Comparison of ENCODE assay signal across 31 mouse cellular contexts in genomic region chr5:121053886-121054285, GRCm38 (mm10). TPM values are rescaled to one million over a fixed set of nuclear protein-coding genes. Genes with fewer than 3 reads are reported as not detected.
"Had no signal": no experiment of that assay in that cellular context is flagged by ENCODE, and none has a peak within 500 bp of the region (broad histone marks: within the 10 kb centered on the region; RNA-seq: fewer than 3 reads in every experiment).

No protein-coding gene starts in this region.

- H3K4me1 ChIP-seq: heart, embryonic 10.5 days; heart, embryonic 12.5 days; hindbrain, embryonic 10.5 days; hindbrain, embryonic 12.5 days; intestine, embryonic 15.5 days; limb, embryonic 10.5 days; limb, embryonic 12.5 days; liver, embryonic 13.5 days; liver, embryonic 15.5 days had no signal

- H3K9ac ChIP-seq: heart, embryonic 12.5 days; hindbrain, embryonic 12.5 days; hindbrain, embryonic 14.5 days; intestine, embryonic 15.5 days; limb, embryonic 12.5 days; liver, embryonic 13.5 days; liver, embryonic 15.5 days had no signal

- DNase-seq: gastrocnemius, adult 2 months; gastrocnemius, postnatal 10 days; gastrocnemius, postnatal 25 days; heart, adult 18-20 months; heart, postnatal 10 days; heart, postnatal 4 days; kidney, adult 18-20 months; kidney, adult 8-10 months; kidney, postnatal 10 days; kidney, postnatal 25 days; kidney, postnatal 4 days; liver; liver, embryonic 13.5 days had no signal

- H3K36me3 ChIP-seq: heart, embryonic 10.5 days; heart, embryonic 12.5 days; hindbrain, embryonic 10.5 days; hindbrain, embryonic 12.5 days; intestine, embryonic 15.5 days; limb, embryonic 10.5 days; limb, embryonic 12.5 days; liver, embryonic 13.5 days; liver, embryonic 15.5 days had no signal

- H3K27me3 ChIP-seq: heart, embryonic 12.5 days; hindbrain, embryonic 12.5 days; intestine, embryonic 15.5 days; limb, embryonic 12.5 days; liver, embryonic 13.5 days; liver, embryonic 15.5 days had no signal

- H3K4me2 ChIP-seq: heart, embryonic 12.5 days; hindbrain, embryonic 12.5 days; hindbrain, embryonic 14.5 days; intestine, embryonic 15.5 days; limb, embryonic 12.5 days; liver, embryonic 11.5 days; liver, embryonic 13.5 days; liver, embryonic 15.5 days had no signal

- H3K27ac ChIP-seq: gastrocnemius, adult 2 months; heart, embryonic 10.5 days; hindbrain, embryonic 10.5 days; hindbrain, embryonic 12.5 days; hindbrain, embryonic 14.5 days; intestine, embryonic 15.5 days; layer of hippocampus, adult 2 months; left cerebral cortex, adult 2 months; limb, embryonic 10.5 days; limb, embryonic 12.5 days; liver, embryonic 13.5 days; liver, embryonic 15.5 days had no signal

- H3K9me3 ChIP-seq: heart, embryonic 10.5 days; heart, embryonic 12.5 days; hindbrain, embryonic 10.5 days; hindbrain, embryonic 12.5 days; intestine, embryonic 15.5 days; limb, embryonic 10.5 days; limb, embryonic 12.5 days; liver, embryonic 13.5 days; liver, embryonic 15.5 days had no signal

- H3K4me3 ChIP-seq: gastrocnemius, adult 2 months; heart, embryonic 10.5 days; heart, embryonic 12.5 days; hindbrain, embryonic 10.5 days; hindbrain, embryonic 12.5 days; intestine, embryonic 15.5 days; layer of hippocampus, adult 2 months; left cerebral cortex, adult 2 months; limb, embryonic 10.5 days; limb, embryonic 12.5 days; liver, embryonic 13.5 days; liver, embryonic 15.5 days had no signal

- ATAC-seq: hindbrain, embryonic 16.5 days; inflammation-experienced regulatory T-cells, adult 6 months; intestine, embryonic 15.5 days; intestine, postnatal 0 days had no signal

RNA-seq across cellular contexts. Expression of gene Rph3a, which starts 44.0 kb away (rescaled TPM):
- polyA plus RNA-seq: heart, embryonic 10.5 days; heart, embryonic 12.5 days; heart, embryonic 14.5 days; heart, embryonic 16.5 days; inflammation-experienced regulatory T-cells, adult 6 months; kidney, embryonic 14.5 days; limb, embryonic 10.5 days; limb, embryonic 12.5 days; liver, embryonic 11.5 days had no signal
